Mouse (Mus musculus): ENCODE results near the gene Safb2. TPM values are rescaled to one million over a fixed set of nuclear protein-coding genes. Genes with fewer than 3 reads are reported as not detected.
"Not testable (repeated sequence)": the region's sequence is repeated elsewhere in the genome, so short reads cannot be mapped to it uniquely, and the experiment has no call there.

Safb2 gene
- polyA plus RNA-seq, 1 experiment from 2014 or later, result 56.1 TPM

DNA sequence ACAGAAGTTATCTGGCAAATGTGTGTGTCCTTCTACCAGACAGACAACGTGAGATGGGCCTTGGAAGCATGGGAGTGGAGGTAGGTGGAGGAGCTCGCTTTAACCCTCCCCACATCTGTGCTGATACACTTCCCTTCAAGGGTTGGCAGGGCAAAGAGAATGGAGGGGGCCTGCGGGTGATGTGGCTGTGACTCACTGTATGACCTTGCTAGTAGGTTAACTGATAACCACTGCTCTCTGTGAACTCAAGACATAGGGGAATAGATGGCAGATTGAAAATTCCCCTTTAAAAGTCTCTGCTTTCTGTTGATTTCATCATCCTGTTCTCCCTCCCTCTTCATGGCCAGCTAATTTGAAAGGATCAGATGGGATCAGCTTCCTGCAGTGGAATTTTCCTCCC, 41.1 kb upstream of the Safb2 start:
- Histone ChIP-seq H3K9me3 (ENCODE audit: control insufficient read depth, low read length) (no peaks in the 10 kb centered on the region), H3K4me2 (replicated peaks; ENCODE audit: low read depth, low read length) (0 out of 2 replicates have a peak overlapping the region, but pooled peaks have one; percentile 94), H3K4me1 (replicated peaks; ENCODE audit: control insufficient read depth, insufficient read depth, low read length) (peaks cover 2% of the 10 kb centered on the region; the same call in 1 of the 2 replicates), H3K4me3 (ENCODE audit: low read depth, low read length) (0 out of 2 replicates have a peak overlapping the region, but pooled peaks have one; percentile 96), H3K27me3 (ENCODE audit: control insufficient read depth, insufficient read depth, low read length) (no peaks in the 10 kb centered on the region), H3K36me3 (ENCODE audit: control insufficient read depth, insufficient read depth, low read length) (0 out of 2 replicates have a peak, but pooled peaks cover under 1% of the 10 kb centered on the region), H3K9ac (ENCODE audit: low read depth, low read length) (no peak overlapping the region), H3K27ac (ENCODE audit: low read depth, low read length) (no peak overlapping the region)
- ATAC-seq (ENCODE audit: low FRiP score), result no peak
- DNase-seq (ENCODE audit: low spot score), result no peak
- WGBS, result 81% methylated on average over 3 of the region's 3 CpGs

DNA sequence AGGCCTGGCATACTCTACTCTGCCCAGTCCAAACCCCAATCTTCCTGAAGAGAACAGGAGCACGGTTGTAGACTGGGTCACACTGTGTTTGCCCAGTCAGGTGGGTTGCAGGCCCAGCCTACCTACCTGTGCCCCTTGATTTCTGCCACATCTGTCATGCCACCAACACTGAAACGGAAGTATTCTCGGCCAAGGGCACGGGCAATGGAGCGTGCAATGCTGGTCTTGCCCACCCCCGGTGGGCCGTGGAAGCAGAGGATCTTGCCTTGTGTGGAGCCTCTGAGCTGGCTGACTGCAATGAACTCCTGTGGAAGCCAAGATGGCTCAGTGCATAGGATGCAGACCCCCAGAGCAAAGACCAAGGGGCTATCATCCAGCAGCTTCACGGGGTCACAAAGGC, 33.2 kb upstream of the Safb2 start:
- H3K4me3 ChIP-seq (ENCODE audit: low read depth, low read length), result no peak overlapping the region
- no peak overlapping the region for H3K27ac ChIP-seq (ENCODE audit: low read depth, low read length)
- H3K4me1 ChIP-seq (replicated peaks; ENCODE audit: control insufficient read depth, insufficient read depth, low read length), result peaks cover 9% of the 10 kb centered on the region
- H3K9ac ChIP-seq (ENCODE audit: low read depth, low read length), result no peak overlapping the region
- H3K36me3 ChIP-seq (ENCODE audit: control insufficient read depth, insufficient read depth, low read length), result peaks cover 22% of the 10 kb centered on the region; the same call in 1 of the 2 replicates
- H3K27me3 ChIP-seq (ENCODE audit: control insufficient read depth, insufficient read depth, low read length), result no peaks in the 10 kb centered on the region
- DNase-seq (ENCODE audit: low spot score), result no peak
- no peak overlapping the region for H3K4me2 ChIP-seq (replicated peaks; ENCODE audit: low read depth, low read length)
- H3K9me3 ChIP-seq (ENCODE audit: control insufficient read depth, low read length), result no peaks in the 10 kb centered on the region
- 89% methylated on average over 8 of the region's 8 CpGs for WGBS
- ATAC-seq (ENCODE audit: low FRiP score), result no peak

DNA sequence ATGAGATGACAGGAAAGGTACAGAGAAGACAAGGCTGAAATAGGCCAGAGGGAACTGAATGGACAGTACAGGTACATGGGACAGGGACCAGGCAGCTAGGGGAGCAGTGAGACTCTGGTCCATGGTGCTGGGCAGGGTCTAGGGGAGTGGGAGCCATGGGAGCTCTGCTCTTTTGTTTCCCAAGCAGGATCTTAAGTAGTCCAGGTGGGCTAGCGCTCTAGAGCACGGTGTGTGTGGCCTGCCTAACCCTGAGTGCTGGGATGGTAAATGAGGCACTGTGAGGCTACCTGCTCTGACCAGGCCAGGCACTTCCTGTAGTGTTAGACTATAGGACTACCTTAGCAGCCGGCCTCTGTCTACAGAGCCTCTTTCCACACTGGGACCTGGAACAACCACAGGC, 32.3 kb upstream of the Safb2 start:
- H3K4me3 ChIP-seq (ENCODE audit: low read depth, low read length), result no peak overlapping the region

DNA sequence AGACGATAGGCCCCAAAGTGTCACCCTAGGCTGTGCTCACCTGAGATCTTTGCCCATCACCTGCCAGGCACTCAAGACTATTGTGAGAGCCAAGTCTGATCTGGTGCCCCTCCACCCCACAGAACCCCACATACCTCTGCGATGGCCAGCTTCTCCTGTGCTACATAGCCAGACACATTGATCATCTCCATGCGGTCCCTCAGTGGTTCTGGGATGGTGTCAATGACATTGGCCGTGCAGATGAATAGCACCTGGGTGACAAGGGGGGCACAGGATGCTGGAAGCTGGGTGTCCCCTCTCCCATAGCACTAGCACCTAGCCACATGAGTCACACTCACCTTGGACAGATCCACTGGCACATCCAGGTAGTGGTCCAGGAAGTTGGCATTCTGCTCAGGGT, 31.4 kb upstream of the Safb2 start:
- no peaks in the 10 kb centered on the region for H3K9me3 ChIP-seq (ENCODE audit: control insufficient read depth, low read length)
- no peak for ATAC-seq (ENCODE audit: low FRiP score)
- H3K27me3 ChIP-seq (ENCODE audit: control insufficient read depth, insufficient read depth, low read length), result no peaks in the 10 kb centered on the region
- peaks cover 22% of the 10 kb centered on the region; the same call in 1 of the 2 replicates for H3K36me3 ChIP-seq (ENCODE audit: control insufficient read depth, insufficient read depth, low read length)
- 86% methylated on average over 4 of the region's 4 CpGs for WGBS
- no peak overlapping the region for H3K27ac ChIP-seq (ENCODE audit: low read depth, low read length)
- no peak overlapping the region for H3K4me3 ChIP-seq (ENCODE audit: low read depth, low read length)
- no peak overlapping the region for H3K4me2 ChIP-seq (replicated peaks; ENCODE audit: low read depth, low read length)
- H3K9ac ChIP-seq (ENCODE audit: low read depth, low read length), result no peak overlapping the region
- DNase-seq (ENCODE audit: low spot score), result no peak
- H3K4me1 ChIP-seq (replicated peaks; ENCODE audit: control insufficient read depth, insufficient read depth, low read length), result peaks cover 9% of the 10 kb centered on the region

More for the DNA sequence above, 32.3 kb upstream of the Safb2 start:
- Histone ChIP-seq H3K4me1 (replicated peaks; ENCODE audit: control insufficient read depth, insufficient read depth, low read length) (peaks cover 9% of the 10 kb centered on the region), H3K36me3 (ENCODE audit: control insufficient read depth, insufficient read depth, low read length) (peaks cover 22% of the 10 kb centered on the region; the same call in 1 of the 2 replicates), H3K27ac (ENCODE audit: low read depth, low read length) (no peak overlapping the region), H3K9ac (ENCODE audit: low read depth, low read length) (no peak overlapping the region), H3K4me2 (replicated peaks; ENCODE audit: low read depth, low read length) (no peak overlapping the region), H3K9me3 (ENCODE audit: control insufficient read depth, low read length) (no peaks in the 10 kb centered on the region), H3K27me3 (ENCODE audit: control insufficient read depth, insufficient read depth, low read length) (no peaks in the 10 kb centered on the region)
- WGBS, result 95% methylated on average over 3 of the region's 3 CpGs
- DNase-seq (ENCODE audit: low spot score) (no peak), ATAC-seq (ENCODE audit: low FRiP score) (no peak)

DNA sequence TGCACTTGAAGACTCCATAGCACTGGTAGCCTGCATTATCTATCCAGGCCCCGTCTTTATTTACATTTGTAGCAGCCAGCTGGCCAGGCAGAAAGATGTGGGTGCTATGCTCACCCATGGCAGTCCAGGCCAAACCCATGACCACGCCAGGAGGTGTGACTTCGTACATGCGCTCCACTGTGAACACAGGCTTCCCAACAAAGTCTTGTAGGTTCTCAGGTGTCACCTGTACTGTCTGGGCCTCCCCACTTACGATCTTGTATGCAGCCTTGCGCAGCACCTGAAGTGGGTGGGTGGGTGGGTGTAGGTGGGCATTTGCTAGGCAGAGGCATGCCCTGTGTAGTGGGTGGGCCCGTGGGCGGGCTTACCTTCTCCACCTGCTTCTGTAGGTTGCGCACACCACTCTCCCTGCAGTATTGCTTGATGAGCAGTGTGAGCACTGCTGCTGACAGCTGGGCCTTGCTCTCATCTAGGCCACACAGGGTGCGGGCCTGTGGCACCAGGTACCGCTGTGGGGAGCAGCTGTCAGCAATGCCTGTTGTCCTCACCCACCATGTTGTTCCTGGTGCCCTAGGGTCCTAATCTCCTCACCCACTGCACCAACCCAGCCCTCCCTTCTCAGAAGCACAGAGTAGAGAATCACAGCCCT, 30.9 kb upstream of the Safb2 start:
- WGBS, result 88% methylated on average over 11 of the region's 11 CpGs
- peak overlapping the region; percentile 81; the same call in 1 of the 2 replicates for H3K9ac ChIP-seq (ENCODE audit: low read depth, low read length)
- peaks cover 19% of the 10 kb centered on the region; the same call in 1 of the 2 replicates for H3K36me3 ChIP-seq (ENCODE audit: control insufficient read depth, insufficient read depth, low read length)

DNA sequence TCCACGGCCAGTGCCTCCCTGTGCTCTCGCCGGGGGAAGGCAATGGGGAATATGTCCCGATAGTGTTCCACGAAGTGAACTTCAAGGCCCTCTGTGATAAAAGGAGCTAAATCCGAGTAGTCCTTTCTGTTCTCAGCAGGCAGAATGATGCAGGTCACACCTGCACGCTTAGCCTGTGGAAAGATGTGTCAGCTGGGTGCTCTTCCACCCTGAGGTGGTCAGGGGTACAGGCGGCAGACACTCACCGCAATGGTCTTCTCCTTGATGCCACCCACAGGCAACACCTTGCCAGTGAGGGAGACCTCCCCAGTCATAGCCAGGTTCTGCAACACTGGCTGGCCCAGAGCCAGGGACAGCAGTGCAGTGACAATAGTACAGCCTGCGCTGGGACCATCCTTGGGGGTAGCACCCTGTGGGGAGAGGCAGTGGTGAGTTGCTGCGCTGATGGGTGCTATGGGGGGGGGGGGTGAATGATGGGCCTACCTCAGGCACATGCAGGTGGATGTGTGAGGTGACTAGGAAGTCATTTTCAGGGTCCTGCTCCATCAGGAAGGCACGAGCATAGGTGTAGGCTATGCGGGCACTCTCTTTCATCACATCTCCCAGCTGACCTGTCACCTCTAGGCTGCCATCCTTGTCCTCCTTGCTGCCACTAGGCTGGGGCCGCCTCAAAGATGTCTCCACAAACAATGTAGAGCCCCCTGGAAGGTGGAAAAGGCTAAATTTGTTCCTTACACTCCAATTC, 30.2 kb upstream of the Safb2 start:
- no peak for ATAC-seq (ENCODE audit: low FRiP score)
- Histone ChIP-seq H3K27me3 (ENCODE audit: control insufficient read depth, insufficient read depth, low read length) (no peaks in the 10 kb centered on the region), H3K27ac (ENCODE audit: low read depth, low read length) (no peak overlapping the region), H3K4me1 (replicated peaks; ENCODE audit: control insufficient read depth, insufficient read depth, low read length) (peaks cover 9% of the 10 kb centered on the region), H3K9me3 (ENCODE audit: control insufficient read depth, low read length) (no peaks in the 10 kb centered on the region), H3K4me2 (replicated peaks; ENCODE audit: low read depth, low read length) (peak overlapping the region; percentile 83), H3K9ac (ENCODE audit: low read depth, low read length) (peak overlapping the region; percentile 81), H3K36me3 (ENCODE audit: control insufficient read depth, insufficient read depth, low read length) (peaks cover 17% of the 10 kb centered on the region; the same call in 1 of the 2 replicates), H3K4me3 (ENCODE audit: low read depth, low read length) (peak overlapping the region; percentile 84)
- WGBS, result 31% methylated on average over 14 of the region's 14 CpGs
- DNase-seq (ENCODE audit: low spot score), result no peak

More for the DNA sequence above, 30.9 kb upstream of the Safb2 start:
- no peak for ATAC-seq (ENCODE audit: low FRiP score)
- 0 out of 2 replicates have a peak overlapping the region, but pooled peaks have one; percentile 83 for H3K4me2 ChIP-seq (replicated peaks; ENCODE audit: low read depth, low read length)
- 0 out of 2 replicates have a peak overlapping the region, but pooled peaks have one; percentile 8 for H3K4me3 ChIP-seq (ENCODE audit: low read depth, low read length)
- peaks cover 9% of the 10 kb centered on the region for H3K4me1 ChIP-seq (replicated peaks; ENCODE audit: control insufficient read depth, insufficient read depth, low read length)
- no peak for DNase-seq (ENCODE audit: low spot score)
- H3K9me3 ChIP-seq (ENCODE audit: control insufficient read depth, low read length), result no peaks in the 10 kb centered on the region
- no peaks in the 10 kb centered on the region for H3K27me3 ChIP-seq (ENCODE audit: control insufficient read depth, insufficient read depth, low read length)
- no peak overlapping the region for H3K27ac ChIP-seq (ENCODE audit: low read depth, low read length)

DNA sequence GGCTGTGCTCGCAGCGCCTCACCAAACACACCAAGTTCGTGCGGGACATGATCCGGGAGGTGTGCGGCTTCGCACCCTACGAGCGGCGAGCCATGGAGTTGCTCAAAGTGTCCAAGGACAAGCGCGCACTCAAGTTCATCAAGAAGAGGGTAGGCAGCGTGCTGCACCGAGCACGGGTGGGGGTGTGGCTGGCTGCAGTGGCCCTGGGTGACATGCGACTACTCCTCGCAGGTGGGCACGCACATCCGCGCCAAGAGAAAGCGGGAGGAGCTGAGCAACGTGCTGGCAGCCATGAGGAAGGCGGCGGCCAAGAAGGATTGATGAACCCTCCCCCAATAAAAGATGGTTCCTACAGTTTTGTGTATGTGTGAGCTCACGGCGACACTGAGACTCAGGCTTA, 29.5 kb upstream of the Safb2 start:
- H3K4me1 ChIP-seq (replicated peaks; ENCODE audit: control insufficient read depth, insufficient read depth, low read length); DNase-seq (ENCODE audit: low spot score); H3K27me3 ChIP-seq (ENCODE audit: control insufficient read depth, insufficient read depth, low read length); H3K9me3 ChIP-seq (ENCODE audit: control insufficient read depth, low read length); H3K27ac ChIP-seq (ENCODE audit: low read depth, low read length); ATAC-seq (ENCODE audit: low FRiP score): not testable (repeated sequence)
- Histone ChIP-seq H3K4me2 (replicated peaks; ENCODE audit: low read depth, low read length) (peak overlapping the region; percentile 83), H3K9ac (ENCODE audit: low read depth, low read length) (peak overlapping the region; percentile 81), H3K36me3 (ENCODE audit: control insufficient read depth, insufficient read depth, low read length) (peaks cover 17% of the 10 kb centered on the region; the same call in 1 of the 2 replicates), H3K4me3 (ENCODE audit: low read depth, low read length) (peak overlapping the region; percentile 84)
- WGBS, result under 1% methylated on average over 26 of the region's 26 CpGs

DNA sequence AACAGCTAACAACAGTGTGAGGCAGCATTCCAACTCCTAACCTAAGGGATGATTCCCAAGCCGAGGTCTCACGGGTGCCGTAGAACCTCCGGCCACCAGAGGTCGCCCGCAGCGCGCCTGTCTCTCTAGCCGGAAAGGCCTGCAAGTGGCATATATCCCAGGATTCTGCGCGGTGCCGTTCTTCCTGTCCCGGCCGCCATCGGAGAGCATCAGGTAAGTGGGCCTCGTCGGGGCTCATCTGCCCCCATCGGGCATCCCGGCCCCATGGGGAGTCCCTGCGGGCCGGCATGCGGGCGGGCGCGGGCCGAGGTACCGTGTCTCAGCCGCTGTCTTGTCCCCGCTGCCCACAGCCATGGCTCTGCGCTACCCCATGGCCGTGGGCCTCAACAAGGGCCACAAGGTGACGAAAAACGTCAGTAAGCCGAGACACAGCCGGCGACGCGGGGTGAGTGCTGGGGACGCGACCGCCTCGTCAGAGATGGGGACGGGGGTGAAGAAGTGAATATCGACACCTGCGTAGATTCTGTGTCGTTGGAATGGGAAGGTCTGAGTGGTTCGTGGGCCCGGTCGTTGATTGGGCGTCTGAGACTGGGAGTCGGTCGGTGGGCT, 29.0 kb upstream of the Safb2 start, which contains the start of gene Rpl36:
Gene Rpl36, plus strand, starts transcription at position 181 of the 609 bp plus-strand sequence.
- Histone ChIP-seq H3K9me3 (ENCODE audit: control insufficient read depth, low read length) (no peaks in the 10 kb centered on the region), H3K27me3 (ENCODE audit: control insufficient read depth, insufficient read depth, low read length) (no peaks in the 10 kb centered on the region), H3K4me3 (ENCODE audit: low read depth, low read length) (peak within 1 kb of the TSS; percentile 84), H3K4me2 (replicated peaks; ENCODE audit: low read depth, low read length) (peak within 1 kb of the TSS; percentile 83), H3K27ac (ENCODE audit: low read depth, low read length) (peak within 1 kb of the TSS; percentile 83), H3K36me3 (ENCODE audit: control insufficient read depth, insufficient read depth, low read length) (peaks cover 17% of the 10 kb centered on the region; the same call in 1 of the 2 replicates), H3K9ac (ENCODE audit: low read depth, low read length) (peak within 1 kb of the TSS; percentile 81), H3K4me1 (replicated peaks; ENCODE audit: control insufficient read depth, insufficient read depth, low read length) (peaks cover 11% of the 10 kb centered on the region)
- WGBS, result under 1% methylated on average over 52 of the region's 52 CpGs
- ATAC-seq (ENCODE audit: low FRiP score) (peak; percentile 43), DNase-seq (ENCODE audit: low spot score) (peak; percentile 96)
